Mouse (Mus musculus) retina, embryonic 14.5 days (tissue): Measurements from ENCODE around the gene Olfr824.
A peak's percentile ranks its signal among the peaks of the same experiment; 100 is the strongest.
"Not testable (repeated sequence)": the region's sequence is repeated elsewhere in the genome, so short reads cannot be mapped to it uniquely, and the experiment has no call there.

Experiments used
- DNase-seq: peaks from one replicate; pipeline ENCODE4 v3.0.0-alpha.2; 2015; ENCODE audit warnings: low spot score

Olfr824 gene

DNA sequence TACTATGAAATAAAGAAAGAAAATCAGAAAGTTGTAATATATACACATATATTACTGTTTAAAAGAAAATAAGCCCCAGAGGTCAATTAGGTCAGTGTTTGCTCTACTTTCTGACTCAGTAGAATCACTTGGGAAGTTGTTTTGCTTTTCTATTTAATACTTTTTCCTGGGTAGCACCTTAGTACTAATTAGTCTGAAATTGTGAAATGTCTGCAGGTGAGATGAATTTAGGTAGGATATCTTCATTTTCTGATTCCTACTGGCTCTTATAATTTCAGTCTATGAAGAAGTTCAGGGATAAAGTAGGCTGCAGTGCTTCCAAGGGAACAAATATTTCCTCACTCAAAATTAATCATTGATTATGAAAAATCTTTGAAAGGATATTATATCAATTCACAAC is at the start of gene Olfr824:
Gene Olfr824, minus strand, starts transcription at position 101 of the 400 bp plus-strand sequence.
- DNase-seq = not testable (repeated sequence)

DNA sequence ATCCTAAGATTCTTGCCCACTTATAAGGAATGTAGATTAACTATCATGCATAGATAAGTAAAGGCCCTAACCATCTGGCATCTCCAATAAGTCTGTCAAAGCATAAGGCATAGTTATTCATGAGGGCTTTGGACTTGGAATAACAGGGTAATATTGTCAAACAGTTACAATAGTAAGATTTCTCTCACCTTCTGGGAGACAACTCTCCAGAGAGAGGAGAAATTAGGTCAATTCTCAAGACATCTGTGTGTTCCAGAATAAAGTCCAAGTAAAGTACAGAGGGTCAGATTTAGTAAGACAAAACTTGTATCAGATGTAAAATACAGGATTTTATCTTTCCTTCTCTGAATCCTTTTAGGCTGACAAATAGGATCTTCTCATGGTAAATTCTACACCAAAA is 36.9 kb upstream of the Olfr824 start, which contains the start of gene Olfr825:
Gene Olfr825, minus strand, starts transcription at position 101 of the 400 bp plus-strand sequence.
- no peak for DNase-seq

DNA sequence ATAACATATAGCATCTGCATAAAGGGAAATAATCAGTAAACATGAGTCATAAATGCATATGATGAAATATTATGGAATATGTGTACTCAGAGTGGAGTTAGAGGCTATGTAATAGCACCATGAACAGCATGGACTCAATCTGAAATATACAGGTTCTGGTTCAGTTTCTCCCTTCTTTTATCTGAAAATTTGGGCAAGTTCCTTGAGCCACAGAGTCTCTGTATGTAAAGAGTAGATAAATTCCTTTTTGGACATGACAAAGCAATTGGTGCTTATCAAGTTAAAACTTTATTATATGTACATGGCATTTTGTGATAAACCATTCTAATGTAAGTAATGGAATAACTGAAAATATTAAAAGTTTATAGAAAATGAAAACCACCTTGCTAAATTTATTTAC is 35.4 kb upstream of the Olfr824 start:
- no peak for DNase-seq

DNA sequence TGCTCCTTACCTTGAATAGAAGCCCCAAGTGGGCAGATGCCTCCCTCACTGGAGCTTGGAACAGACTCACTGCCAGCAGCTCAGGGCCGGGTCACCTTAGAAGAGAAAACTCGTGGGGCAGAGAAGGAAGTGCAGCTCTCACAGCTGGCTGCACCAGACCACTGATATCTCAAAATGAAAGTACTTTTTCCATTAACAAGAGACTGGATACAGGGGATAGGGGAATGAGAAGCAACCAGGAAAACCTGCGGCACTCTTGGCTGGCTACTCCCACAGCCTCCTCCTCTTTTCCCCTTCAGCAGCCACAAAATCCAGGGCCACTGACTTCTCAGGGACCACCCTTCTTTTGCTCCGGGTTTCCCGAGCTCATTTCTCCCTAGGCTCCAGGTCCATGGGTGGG is 14.3 kb upstream of the Olfr824 start:
- DNase-seq = no peak

DNA sequence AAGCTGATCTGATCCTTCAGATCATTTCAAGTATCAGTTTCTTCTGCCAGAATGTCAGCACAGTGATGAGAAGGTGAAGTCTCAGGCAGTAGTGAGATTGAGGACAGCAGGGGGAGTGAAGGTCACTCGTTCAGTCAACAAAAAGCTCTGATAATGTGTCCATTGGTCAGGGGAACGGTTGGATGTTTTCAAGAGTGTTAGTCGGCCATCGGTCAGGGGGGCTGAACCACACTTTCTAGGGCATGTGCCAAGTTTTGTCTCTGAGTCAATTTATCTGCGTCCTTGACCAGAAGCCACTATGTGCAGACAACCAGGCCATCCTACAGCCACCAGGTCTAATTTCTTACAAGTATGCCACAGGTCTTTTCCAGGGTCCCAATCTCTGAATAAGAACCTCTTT is 12.7 kb upstream of the Olfr824 start:
- DNase-seq = not testable (repeated sequence)

DNA sequence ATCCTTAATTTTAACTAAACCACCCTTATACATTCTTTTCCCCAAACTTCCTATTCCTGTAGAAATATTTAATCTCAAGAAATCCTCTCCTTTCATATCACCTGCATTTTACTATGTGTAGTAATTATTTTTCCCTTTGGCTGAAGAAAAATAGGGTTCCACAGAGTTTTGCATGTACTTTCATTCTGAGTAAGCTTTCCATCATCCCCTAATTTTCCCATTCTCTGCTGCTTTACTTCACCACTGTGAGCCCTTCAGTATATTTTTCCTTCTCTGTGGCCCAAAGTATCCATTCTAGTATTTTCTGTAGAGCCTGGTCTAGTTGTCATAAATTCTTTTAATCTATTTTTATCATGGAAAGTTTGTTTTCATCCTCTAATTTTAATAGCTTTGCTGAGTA is 5.0 kb upstream of the Olfr824 start:
- no peak for DNase-seq

DNA sequence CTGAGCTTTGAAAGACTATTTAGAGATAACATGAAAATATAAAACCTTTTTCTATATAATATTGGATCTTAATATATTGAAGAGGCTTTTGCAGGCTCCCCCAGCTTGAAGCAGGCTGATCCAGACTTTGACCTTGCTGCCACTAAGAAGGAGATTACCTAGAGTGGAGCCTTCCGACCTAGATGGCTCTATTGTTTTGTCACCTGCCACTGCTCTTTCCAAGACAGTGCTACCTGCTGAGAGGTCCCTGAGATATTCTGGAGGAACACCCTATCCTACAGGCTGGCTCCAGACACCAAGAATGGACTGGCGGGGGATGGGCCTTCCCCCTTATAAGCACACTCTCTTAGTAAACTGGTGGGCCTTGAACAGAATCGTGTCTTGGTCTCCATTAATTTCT is 13.8 kb downstream of the Olfr824 start:
- DNase-seq = not testable (repeated sequence)

DNA sequence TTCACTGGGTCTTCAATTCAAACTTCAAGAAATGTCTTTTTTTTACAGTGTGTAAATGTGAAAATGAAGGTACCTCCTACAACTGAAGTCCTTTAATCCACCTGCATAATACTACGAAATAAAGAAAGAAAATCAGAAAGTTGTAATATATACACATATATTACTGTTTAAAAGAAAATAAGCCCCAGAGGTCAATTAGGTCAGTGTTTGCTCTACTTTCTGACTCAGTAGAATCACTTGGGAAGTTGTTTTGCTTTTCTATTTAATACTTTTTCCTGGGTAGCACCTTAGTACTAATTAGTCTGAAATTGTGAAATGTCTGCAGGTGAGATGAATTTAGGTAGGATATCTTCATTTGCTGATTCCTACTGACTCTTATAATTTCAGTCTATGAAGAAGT is 14.5 kb downstream of the Olfr824 start, which contains the start of gene Olfr823:
Gene Olfr823, minus strand, starts transcription at position 101 of the 400 bp plus-strand sequence.
- DNase-seq = not testable (repeated sequence)

DNA sequence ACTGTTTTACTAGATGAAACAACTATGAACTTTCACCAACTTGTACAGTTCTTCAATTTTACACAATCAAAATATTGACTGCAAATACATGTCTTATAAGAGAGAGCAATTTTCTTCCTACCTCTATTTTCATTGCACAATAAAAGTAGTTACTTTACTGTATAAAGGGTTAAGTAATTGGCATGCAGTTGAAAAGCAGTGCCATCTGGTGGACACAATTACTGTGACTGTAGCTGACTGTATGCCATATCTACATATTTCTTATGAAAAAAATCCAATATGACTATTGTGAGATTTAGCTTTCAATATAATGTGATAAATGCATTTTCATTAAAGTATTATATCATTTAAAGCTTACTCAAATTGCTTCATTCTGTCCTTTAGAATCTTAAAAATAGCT is 33.7 kb downstream of the Olfr824 start:
- DNase-seq = peak; percentile 46

DNA sequence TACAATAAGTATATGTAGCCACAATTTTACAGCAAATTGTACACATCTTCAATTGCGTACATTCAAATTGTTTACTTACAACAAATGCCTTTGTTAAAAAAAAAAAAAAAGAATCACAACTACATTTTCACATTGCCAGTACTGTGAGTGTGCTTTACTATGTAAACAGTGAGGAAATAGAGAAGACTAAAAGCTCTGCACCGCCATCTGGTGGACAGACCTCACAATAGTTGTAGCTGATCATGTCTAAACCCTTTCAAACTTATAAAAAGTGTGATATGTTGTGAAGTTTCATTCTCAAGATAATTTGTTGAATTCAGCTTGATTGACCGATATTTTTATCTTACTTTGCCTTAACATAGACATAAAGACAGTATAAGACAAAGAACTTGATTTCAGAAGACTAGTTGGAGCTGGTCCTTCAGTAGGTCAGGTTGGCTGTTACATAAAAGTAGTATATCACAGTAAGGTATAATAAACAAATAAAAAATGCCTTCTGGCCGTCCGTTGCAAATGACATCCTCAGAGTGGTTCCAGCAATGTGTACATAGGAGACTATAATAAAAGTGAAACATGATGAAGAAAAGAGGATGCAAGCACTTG is 36.9 kb downstream of the Olfr824 start:
- peak; percentile 85 for DNase-seq
